Mouse (Mus musculus) lung, postnatal 14 days (tissue): Measurements from ENCODE around the gene Tmem19.

ENCODE experiments used
- DNase-seq: peaks from one replicate; pipeline ENCODE4 v3.0.0; 2021

The Tmem19 gene

DNA sequence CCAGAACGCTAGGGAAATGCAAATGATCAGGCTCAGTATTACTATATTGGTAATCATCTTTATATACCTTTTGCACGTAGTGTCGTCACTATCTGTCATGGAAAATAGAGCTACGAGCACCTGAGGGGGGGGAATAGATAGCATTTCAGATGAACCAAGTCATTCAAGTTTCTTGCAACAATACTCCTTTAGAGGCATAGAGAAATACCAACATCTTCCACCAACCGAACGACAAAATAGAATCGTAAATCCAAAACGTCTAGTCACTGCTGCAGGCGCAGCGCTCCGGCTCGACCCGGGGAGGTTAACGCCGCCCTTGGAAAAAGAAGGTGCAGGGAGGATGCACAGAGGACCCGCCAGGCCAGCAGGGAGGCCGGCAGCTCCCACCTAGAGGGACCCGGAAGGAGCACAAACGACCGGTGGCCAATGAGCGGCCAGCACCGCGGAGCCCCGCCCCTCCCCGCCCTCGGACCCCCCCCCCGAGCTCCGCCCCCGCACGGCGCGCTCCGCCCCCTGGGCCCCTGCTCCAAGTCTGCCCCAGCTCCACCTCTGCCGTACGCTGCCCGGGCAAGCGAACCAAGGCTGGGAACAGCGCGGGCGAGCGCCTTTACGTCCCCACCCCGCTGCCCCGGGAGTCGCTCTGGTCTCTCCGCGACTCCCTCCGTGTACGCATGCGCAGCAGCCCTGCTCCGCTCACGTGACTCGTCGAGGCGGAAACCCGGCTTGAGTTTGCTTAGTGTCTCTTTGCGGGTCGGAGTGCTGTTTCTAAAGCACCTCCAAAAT lies at the start of gene Tmem19:
Tmem19 (minus strand) TSS at position 662 of the 783 bp plus-strand sequence.
- peak; percentile 97 for DNase-seq

DNA sequence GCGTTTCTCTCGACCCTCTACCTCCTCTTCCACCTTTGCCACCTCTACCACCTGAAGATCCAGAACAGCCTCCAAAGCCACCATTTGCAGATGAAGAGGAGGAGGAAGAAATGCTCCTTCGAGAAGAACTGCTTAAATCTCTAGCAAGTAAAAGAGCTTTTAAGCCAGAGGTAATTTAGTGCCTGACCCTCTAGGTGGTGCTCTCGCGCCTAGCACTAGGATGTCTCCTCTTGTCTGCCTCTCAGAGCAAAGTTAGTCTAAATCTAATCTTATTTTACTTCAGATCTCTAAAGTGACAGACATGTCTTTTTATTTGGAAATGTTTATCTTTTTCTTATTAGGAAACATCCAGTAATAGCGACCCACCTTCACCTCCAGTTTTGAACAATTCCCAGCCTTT lies 44.1 kb upstream of the Tmem19 start:
- DNase-seq: peak; percentile 55

DNA sequence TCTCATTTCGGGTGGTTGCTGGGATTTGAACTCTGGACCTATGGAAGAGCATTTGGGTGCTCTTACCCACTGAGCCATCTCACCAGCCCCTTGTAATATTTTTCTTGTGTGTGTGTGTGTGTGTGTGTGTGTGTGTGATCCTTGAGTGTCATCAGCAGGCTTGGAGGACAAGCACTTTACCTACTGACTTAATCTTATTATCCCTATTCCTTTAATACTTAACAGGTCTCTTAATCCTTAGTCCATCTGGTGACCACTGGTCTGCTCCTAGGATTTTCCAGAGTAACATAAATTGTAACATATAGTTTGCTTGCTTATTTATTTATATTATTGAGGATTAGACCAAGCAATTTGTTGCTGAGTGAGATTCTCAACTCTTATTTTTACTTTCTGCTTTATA lies 29.6 kb upstream of the Tmem19 start:
- no peak for DNase-seq

DNA sequence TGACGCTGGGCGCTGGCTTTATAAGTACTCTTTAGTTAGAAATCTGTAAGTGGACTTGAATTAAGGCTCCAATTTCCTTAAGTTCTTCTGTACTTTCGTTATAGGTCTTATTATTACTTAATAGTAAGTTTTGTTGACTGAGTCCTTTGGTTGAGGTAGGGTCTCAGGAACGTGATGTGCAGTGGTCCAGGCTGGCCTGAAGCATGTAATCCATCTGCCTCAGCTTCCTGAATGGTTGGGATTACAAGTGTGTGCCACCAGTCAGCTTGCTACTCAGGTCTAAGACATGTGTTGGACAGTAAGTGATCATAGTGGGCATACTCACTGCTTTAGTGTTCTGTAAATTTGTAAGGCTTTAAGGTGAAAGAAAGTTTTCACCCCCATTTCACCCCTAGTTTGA lies 28.8 kb upstream of the Tmem19 start:
- no peak for DNase-seq

DNA sequence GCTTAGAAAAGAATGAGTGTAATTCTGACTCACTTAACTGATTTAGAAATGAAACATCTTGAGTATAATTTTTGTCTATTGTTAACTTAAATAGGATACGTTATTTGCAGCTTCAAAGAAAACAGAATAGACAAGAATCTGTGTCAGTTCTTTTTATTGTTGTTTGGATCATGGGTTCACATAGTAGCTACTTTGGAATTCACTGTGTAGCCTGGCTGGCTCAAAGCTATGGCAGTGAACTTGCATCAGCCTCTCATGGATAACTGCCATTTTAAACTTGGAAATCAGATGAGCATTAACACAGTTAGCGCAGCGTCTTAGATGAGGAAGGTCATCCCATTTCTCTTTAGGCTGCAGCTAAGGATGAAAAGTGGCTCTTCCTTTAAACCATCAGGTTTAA lies 25.6 kb upstream of the Tmem19 start:
- no peak for DNase-seq

DNA sequence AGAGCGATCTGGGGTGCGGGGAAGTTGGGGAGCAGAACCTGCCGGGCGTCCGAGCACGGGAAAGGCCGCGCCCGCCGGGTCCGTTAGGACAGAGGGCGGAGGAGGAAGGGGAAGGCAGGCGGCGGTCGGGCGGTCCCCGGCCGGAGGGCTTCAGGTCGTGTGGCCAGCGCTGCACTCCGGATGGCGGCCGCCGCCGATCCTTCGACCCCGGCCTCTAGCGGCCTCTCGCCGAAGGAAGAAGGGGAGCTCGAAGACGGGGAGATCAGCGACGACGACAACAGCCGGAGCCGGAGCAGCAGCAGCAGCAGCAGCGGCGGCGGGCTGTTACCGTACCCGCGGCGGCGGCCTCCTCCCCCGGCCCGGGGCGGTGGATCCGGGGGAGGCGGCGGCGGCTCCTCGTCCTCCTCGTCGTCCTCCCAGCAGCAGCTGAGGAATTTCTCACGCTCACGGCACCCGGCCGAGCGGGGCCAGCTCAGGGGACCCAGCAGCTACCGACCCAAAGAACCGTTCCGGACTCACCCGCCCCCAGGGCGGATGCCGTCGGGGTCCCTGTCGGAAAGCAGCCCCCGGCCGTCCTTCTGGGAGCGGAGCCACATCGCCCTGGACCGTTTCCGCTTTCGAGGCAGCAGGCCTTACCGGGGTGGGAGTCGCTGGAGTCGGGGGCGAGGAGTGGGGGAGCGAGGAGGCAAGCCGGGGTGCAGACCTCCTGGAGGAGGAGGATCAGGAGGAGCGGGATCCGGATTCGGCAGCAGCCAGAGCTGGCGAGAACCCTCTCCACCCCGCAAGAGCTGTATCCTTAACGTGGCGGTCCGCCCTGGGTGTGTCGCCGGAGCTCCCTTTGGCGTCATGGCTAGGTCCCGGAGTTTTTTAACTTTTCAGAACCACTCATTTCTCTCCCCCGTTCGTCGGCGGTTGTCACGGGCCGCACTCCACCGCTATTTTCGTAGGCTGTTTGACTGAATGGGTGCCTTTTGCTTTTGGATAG lies 23.0 kb upstream of the Tmem19 start:
- DNase-seq: peak; percentile 63

DNA sequence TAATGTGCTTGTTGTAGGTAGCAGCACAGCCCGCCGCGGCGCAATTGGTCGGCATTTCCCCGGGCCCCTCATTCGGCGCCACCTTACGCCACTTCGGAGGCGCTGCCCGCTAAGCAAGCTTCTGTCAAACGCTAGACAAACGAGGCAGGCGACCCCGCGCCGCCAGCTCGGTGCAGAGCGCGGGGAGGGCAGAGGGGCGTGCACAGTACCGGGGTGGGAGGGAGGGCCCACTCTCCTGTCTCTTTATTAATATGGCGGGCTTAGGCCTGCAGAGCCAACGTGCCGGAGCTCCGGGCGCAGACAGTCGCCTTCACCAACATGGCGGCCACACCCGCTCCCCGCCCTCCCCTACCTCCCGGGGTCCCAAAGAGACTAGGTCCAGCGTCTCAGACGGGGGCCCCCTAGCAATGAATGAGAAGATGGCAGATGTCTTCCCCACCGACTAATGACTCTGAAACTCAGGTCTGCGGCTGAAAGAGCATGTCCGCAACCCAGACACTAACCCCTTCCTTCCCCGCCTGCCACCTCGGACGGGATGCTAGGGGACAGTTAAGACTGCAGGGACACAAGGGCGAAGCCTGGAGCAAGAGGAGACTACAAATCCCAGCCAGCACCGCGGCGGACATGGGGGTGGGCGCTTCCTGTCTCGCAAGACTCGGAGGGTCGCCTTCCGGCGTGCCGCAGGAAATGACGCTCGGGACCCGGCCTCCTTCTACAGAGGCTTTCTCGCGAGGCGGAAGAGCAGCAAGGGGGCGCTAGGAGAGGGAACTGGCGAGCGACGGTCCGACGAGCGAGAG lies 22.1 kb upstream of the Tmem19 start, which contains the start of the genes Thap2 and Zfc3h1:
Thap2 (minus strand) TSS at position 223 of the 797 bp plus-strand sequence.
Zfc3h1 (plus strand) TSS at position 739 of the 797 bp plus-strand sequence.
- DNase-seq: peak; percentile 98

DNA sequence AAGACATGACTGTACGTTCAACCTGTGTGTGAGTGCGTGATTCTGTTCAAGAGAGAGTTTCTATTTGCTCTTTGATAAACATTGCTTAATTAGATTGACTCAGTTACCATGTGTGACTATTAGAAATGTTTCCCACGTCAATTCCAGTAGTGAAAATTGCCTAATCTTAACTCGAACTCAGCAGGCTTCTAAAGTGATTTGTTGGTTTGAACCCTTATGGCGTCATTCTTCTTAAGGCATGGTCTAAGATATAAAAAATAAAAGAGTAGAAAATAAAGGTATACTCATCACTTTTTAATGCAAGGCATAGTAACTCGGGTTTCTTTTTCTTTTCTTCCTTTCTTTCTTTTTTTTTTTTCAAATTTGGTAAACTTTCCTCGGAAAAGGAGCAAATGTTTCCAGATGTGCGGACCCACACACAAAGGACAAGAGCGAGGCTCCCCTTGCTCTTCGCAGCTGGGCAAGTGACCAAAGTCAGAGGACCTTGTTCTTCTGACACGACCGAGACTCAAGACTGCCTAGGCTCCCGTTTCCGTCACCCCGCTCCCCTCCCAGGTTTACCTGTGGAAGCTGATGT lies 21.4 kb upstream of the Tmem19 start:
- DNase-seq: no peak

DNA sequence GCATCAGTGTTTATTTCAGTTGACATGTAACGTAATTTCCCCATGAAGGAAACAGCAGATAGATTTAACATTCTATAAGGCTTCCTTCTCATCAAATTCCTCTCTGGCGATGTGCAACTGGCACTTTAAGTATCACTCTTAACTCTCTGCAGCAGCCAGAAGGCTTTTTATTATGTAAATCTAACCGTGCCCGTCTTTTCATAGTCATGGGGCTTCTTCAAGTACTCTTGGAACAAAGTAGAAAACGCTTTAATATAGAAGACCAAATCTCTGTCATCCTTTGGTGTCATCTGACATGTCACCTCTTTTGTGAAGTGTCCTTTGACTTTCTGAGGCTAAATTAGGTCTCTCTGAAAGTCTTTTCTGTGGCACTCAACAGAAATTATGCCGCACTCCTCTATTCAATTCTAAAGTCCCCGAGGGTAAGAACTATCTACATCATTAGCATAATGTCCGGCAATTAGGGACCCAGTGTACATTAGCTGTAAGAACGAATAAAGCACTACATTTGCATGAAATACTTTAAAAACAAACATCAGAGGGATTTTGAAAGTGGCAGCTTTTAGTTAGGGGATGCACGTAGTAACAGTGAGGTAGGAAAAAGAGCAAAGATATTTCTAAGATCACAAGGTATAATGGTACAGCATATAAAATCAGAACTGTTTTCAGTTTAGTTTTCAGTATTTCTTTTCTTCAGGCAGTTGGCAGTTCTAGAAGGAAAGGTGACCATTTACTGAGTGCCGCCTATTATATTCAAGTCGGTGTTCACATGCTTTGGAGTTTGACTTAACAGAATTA lies 20.7 kb upstream of the Tmem19 start:
- DNase-seq: no peak

DNA sequence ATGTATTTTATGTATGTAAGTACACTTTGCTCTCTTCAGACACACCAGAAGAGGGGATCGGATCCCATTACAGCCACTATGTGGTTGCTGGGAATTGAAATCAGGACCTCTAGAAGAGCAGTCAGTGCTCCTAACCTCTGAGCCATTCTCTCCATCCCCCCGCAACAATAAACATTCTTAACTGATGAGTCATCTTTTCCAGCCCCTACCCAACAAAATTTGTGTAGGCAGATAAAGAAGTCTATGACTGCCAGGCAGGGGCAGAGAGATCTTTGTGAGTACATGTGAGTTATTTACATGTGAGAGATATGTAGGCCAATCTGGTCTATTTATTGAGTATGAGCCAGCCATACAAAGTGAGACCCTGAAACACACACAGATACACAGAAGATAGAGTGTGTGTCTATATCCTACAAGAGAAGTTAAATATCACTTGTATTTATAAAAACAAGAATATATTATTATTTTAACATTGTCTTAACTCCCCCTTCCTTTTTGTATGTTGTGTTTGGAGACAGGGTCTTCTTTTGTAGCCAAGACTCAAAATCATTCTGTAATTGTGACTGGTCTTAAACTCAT lies 19.3 kb upstream of the Tmem19 start:
- no peak for DNase-seq

DNA sequence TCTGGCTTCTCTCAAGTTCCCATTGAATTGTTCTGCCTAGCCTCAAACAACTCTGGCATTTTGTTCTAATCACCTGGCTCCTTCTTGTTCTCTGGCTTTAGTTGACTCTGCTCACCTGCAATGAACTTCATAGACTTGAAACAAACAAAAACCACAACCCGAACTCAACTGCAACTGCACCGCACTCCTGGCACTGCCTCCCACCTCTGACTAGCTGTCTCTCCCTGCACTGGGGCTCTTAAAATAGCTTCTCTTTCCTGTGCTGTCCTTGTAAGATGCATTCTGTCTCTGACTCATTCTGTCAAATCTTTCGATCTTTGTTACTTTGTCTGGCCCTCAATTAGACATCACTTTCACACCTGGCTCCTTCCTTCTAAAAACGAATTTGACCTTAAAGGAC lies 850 bp upstream of the Tmem19 start:
- no peak for DNase-seq

DNA sequence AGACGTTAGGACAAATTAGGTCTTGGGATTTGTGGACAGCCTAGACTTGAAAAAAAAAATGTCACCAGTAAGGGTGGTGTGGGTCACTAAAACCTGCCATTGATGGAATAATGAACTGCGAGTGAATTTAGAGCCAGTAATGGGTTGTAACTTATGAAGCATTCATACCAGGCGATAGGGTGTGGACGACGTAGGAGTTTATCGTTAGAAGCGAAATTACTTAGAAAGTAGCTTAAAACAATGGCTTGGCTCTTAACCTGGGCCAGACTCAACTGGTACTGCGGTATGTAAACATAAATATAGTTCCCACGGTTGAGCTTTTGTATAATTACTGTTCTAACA lies 293 bp upstream of the Tmem19 start:
- no peak for DNase-seq

DNA sequence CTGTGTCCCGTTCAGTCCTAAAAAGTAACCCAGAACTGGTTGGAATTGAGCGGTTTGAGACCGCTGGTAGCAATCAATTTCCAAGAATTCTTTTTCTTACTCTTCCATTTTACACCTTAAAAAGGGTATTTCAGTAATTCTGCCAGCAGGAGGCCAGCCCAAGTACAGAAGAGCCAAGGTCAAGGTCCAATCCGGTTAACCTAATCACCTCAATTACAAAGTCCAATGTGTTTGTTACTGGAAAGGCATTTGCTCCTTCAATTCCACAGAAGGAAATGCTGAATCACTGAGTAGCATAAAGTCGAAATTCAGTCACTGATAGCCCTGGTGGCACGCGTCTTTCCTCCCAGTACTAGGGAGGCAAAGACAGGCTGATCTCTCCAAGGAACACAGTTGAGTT lies 3.2 kb downstream of the Tmem19 start:
- DNase-seq: no peak

DNA sequence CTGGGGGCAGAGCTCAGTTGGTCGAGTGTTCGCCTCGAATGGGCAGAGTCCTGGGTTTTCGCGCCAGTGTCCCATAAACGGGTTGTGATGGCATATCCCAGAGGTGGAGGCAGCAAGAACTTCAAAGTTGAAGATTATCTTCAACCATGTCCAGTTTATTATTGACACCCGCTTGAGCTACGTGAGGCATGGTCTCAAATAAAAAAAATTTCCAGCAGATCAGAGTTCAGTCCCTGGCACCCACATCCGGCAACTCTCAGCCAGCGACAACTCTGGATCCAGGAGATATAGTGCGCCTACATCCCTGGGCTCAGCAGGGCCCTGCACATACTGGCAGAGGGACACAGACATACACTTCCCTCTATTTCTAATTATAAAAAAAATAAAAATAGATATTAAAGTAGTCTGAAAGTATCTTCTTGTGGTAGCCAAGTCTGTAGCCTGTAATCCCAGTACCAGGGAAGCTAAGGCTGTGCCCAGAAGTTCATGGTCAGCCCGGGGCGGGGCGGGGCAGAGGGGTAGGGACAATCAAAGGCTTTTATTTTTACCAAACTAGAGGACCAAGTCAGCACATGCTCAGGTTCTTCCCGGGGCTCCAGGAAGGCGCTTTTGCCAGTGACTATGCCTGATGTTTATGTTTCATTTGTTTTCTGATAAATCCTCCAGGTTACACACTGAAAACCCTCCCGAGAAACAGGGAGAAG lies 3.9 kb downstream of the Tmem19 start:
- DNase-seq: no peak

DNA sequence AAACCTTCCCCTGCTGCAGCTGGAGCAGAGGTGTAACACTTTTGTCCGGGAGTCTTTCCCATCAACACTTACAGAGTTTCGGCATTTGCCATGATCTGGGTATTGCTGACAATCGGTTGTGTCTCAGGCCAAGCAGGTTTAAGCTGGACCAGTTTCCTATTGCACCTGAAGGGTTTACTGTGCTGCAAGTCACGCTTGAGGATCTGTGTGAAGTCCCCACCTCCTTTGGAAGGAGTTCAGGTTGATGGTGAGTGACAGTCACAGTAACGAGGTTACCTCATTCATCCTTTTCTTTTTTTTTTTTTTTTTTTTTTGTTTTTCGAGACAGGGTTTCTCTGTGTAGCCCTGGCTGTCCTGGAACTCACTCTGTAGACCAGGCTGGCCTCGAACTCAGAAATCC lies 6.2 kb downstream of the Tmem19 start:
- no peak for DNase-seq

DNA sequence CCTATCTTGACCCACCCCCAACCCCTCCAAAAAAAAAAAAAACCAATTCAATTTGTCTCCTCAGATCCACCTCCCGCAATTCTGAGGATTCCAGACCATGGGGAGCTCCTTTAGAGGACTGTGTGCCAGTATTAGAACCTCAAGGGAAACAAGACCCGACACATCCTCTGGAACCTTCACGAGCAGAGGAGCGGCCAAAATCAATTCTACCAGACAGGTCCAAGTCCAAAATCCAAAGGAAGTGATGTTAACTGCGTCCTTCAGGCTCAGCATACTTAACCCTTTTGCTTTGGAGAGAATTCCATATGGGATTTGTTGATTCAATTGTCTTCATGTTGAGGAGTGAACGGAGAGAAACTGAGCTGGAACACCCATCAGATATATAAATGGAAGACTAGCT lies 7.3 kb downstream of the Tmem19 start:
- no peak for DNase-seq

DNA sequence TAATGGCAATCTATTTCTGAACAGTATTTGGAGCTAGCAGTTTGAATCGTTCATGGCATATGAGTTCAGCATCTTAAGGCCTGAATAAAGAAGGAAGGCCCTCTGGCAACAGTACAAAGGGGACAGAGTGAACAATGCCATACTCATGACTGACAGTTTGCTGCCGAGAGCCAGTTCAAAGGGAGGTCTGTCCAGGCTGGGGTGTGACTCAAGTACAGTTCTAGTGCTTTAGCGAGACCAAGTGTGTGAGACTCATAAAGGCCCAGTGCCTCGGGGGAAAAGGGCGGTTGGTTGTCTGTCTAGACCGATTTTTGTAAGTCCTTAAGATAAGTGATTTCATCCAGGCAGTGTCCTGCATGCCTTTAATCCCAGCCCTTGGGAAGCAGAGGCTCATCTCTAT lies 7.7 kb downstream of the Tmem19 start:
- no peak for DNase-seq

DNA sequence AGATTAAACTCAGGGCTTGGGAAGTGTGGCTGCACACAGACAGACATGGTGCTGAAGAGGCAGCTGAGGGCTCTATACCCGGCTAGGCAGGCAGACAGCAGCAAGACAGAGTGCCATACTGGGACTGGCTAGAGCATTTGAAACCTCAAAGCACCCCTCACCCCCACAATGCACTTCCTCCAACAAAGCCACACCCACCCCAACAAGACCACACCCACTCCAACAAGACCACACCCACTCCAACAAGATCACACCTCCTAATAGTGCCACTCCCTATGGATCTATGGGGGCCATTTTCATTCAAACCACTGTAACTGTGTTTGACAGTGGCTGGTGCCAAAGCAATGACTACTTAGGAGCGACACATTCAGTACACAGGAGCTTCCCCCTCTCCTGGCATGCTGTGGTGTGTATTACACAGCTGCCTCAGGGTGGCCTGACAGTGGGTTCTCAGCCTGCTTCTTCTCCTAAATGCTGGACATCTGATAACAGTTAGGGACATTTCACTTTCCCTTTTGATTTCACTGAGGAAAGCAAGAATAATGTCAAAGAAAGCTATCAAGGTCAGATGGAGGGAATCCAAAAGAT lies 11.4 kb downstream of the Tmem19 start:
- DNase-seq: no peak

DNA sequence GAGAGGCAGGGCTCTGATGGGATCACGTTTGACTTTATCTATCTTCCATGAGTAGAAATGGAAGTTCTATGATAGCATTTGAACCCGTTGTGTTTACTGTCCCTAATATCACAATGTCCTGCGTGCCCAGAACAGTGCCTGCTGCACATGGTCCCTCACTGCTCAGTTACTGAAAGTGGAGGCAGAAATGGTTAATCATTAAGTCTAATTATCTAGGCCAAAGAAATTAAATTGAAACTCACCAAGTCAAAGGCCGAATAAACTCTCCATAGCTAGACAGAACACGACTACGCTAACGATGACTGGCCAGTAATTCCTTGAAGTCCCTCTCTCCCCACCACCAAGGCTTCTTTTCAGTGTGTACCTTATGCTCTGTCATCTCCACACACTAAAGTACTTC lies 12.8 kb downstream of the Tmem19 start:
- DNase-seq: no peak

DNA sequence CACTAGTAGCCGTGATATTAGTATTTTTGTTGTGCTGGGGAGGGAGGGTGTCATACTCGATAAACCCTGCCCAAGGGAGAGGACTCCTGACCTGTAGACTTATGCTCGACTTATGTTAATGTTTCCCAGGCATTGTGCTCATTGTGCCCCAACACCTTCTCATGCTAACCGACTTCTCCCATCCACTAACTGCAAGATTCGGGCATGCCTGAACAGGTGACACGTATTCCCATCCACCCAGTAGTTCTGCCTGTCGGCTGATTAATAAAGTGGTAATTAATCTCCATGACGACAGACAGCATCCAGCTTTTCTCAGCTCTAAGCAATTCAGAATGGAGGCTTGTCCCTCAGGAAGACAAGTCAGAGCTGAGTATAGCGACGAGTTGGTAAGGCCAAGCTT lies 13.3 kb downstream of the Tmem19 start:
- DNase-seq: no peak
